Mouse (Mus musculus): ENCODE results near the gene Cd48. TPM values are rescaled to one million over a fixed set of nuclear protein-coding genes. Genes with fewer than 3 reads are reported as not detected.
"Not testable (repeated sequence)": the region's sequence is repeated elsewhere in the genome, so short reads cannot be mapped to it uniquely, and the experiment has no call there.

Cd48 gene
- polyA plus RNA-seq, 1 experiment from 2014 or later, result 0.98 TPM

DNA sequence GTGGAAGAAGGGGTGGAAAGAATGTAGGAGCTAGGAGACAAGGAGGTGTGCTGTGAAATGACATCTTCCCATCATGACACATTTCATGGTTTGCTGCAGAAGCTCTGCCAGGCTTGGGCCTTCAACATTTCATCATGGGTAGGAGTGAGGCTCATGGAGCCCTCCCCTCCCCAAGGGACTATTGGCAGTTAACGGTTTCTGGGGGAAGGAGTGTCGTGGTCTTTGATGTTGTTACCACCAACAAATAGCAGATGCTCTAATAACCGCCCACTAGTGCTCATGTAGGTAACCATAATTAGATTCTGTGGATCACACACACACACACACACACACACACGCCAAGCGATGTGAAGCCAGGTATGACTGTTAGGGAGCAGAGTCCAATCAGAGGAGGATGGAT lies 29.1 kb upstream of the Cd48 start, which contains the start of gene Slamf7:
Gene Slamf7 (minus strand): TSS at position 302 of the 400 bp plus-strand sequence.
- Histone ChIP-seq H3K4me3 (ENCODE audit: low read length) (no peak within 1 kb of the TSS), H3K9me3 (ENCODE audit: control insufficient read depth, low read length) (no peaks in the 10 kb centered on the region), H3K27me3 (replicated peaks; ENCODE audit: control insufficient read depth, insufficient read depth, low read length) (no peaks in the 10 kb centered on the region), H3K36me3 (ENCODE audit: control insufficient read depth, insufficient read depth, low read length) (no peaks in the 10 kb centered on the region), H3K9ac (ENCODE audit: low read depth, low read length) (no peak within 1 kb of the TSS), H3K4me1 (ENCODE audit: control insufficient read depth, insufficient read depth, low read depth, low read length) (no peaks in the 10 kb centered on the region), H3K27ac (ENCODE audit: low read depth, low read length) (no peak within 1 kb of the TSS), H3K4me2 (ENCODE audit: low read length) (no peak within 1 kb of the TSS)
- no peak for ATAC-seq
- 84% methylated on average over 5 of the region's 5 CpGs for WGBS

DNA sequence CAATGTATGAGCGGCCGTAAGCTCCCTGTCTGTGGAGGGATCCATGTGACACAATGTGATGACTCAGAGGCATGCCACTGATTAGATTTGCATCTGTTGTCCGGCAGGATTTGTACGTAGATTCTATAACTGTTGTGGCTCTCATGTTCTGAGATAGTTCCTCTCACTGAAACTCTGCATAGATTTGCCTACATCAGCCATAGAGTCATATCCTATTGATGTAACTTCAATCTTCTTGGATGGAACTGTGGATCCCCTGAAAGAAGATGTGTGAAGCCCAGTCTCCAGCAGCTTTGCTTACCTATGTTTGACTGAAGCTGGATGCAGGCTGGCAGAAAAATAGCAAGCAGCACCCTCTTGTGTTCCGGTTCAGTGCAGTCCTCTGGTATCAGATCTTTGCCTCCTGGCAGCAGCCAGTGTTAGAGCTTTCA lies 23.2 kb upstream of the Cd48 start:
- WGBS, result 80% methylated on average over 5 of the region's 5 CpGs
- H3K4me1 ChIP-seq (ENCODE audit: control insufficient read depth, insufficient read depth, low read depth, low read length), result no peaks in the 10 kb centered on the region
- no peak overlapping the region for H3K9ac ChIP-seq (ENCODE audit: low read depth, low read length)
- no peak overlapping the region for H3K4me3 ChIP-seq (ENCODE audit: low read length)
- H3K27me3 ChIP-seq (replicated peaks; ENCODE audit: control insufficient read depth, insufficient read depth, low read length), result no peaks in the 10 kb centered on the region
- no peak overlapping the region for H3K27ac ChIP-seq (ENCODE audit: low read depth, low read length)
- 0 out of 2 replicates have a peak, but pooled peaks have one; percentile 50 for ATAC-seq
- no peaks in the 10 kb centered on the region for H3K9me3 ChIP-seq (ENCODE audit: control insufficient read depth, low read length)
- H3K4me2 ChIP-seq (ENCODE audit: low read length), result no peak overlapping the region
- H3K36me3 ChIP-seq (ENCODE audit: control insufficient read depth, insufficient read depth, low read length), result no peaks in the 10 kb centered on the region

DNA sequence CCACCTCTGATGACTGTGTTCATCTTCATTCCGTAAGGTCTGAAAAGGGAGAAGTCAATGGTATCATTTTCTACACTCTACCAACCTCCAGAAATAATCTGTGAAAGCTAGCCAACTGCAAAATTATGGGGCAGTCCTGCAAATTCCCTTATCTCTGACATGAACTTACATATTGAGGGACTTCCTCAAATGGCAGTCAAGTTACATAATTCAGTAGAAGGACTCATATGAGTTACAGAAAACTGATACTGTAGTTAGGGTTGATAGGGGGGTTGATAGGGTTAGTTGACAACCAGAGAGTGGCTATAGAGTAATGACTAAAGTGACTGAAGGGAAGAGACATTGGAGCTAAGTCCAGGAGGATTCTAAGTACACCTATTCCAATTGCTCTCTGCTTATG lies 21.4 kb upstream of the Cd48 start:
- no peak for ATAC-seq
- H3K9ac ChIP-seq (ENCODE audit: low read depth, low read length), result no peak overlapping the region
- H3K27ac ChIP-seq (ENCODE audit: low read depth, low read length), result no peak overlapping the region
- WGBS, result 98% methylated on average over 1 of the region's 1 CpGs
- no peak overlapping the region for H3K4me3 ChIP-seq (ENCODE audit: low read length)
- H3K4me1 ChIP-seq (ENCODE audit: control insufficient read depth, insufficient read depth, low read depth, low read length), result no peaks in the 10 kb centered on the region
- no peaks in the 10 kb centered on the region for H3K9me3 ChIP-seq (ENCODE audit: control insufficient read depth, low read length)
- H3K27me3 ChIP-seq (replicated peaks; ENCODE audit: control insufficient read depth, insufficient read depth, low read length), result no peaks in the 10 kb centered on the region
- no peaks in the 10 kb centered on the region for H3K36me3 ChIP-seq (ENCODE audit: control insufficient read depth, insufficient read depth, low read length)
- H3K4me2 ChIP-seq (ENCODE audit: low read length), result no peak overlapping the region

DNA sequence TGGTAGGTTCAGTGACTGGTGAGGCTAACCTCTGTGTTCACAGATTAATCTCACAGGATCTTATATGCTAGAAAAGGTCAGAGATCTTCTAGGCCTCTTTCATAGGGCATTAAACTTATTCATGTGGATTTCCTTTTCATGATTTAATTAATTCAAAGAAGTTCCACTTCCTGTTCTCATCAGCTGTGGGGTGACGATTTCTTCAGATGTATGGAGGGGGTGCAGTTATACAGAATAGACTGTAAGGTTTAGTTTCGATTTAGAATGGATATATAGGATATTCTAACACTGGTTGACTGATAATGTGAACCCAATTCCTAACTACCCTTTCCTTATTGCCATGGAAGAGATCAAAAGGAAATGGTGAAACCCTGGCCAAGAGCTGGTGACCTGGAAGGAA lies 20.3 kb upstream of the Cd48 start:
- Histone ChIP-seq H3K9ac (ENCODE audit: low read depth, low read length) (no peak overlapping the region), H3K4me1 (ENCODE audit: control insufficient read depth, insufficient read depth, low read depth, low read length) (no peaks in the 10 kb centered on the region), H3K9me3 (ENCODE audit: control insufficient read depth, low read length) (no peaks in the 10 kb centered on the region), H3K4me2 (ENCODE audit: low read length) (no peak overlapping the region), H3K36me3 (ENCODE audit: control insufficient read depth, insufficient read depth, low read length) (no peaks in the 10 kb centered on the region), H3K27ac (ENCODE audit: low read depth, low read length) (no peak overlapping the region), H3K27me3 (replicated peaks; ENCODE audit: control insufficient read depth, insufficient read depth, low read length) (no peaks in the 10 kb centered on the region), H3K4me3 (ENCODE audit: low read length) (no peak overlapping the region)
- no peak for ATAC-seq
- WGBS, result 52% methylated on average over 2 of the region's 2 CpGs

DNA sequence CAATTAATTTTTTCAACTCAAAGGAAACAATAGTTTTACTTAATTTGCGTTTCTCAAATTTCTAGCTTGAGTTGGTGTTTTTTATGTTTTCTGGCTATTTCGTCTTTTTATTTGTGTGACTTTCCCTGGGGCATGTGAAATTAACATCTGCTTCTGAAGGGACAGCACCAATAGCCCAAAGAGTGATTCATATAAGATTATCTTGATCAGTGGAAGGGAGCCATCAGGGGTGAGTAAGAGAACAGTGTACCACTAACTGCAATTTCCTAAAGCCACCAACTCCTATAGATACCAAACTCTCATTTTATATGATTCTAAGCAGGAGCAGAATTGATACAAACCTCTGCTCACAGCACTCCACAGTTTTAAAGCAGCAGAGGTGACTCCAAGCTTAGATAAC lies 18.1 kb upstream of the Cd48 start:
- ATAC-seq, result no peak
- Histone ChIP-seq H3K36me3 (ENCODE audit: control insufficient read depth, insufficient read depth, low read length) (no peaks in the 10 kb centered on the region), H3K4me1 (ENCODE audit: control insufficient read depth, insufficient read depth, low read depth, low read length) (no peaks in the 10 kb centered on the region), H3K4me3 (ENCODE audit: low read length) (no peak overlapping the region), H3K27ac (ENCODE audit: low read depth, low read length) (no peak overlapping the region), H3K9me3 (ENCODE audit: control insufficient read depth, low read length) (no peaks in the 10 kb centered on the region), H3K9ac (ENCODE audit: low read depth, low read length) (no peak overlapping the region), H3K27me3 (replicated peaks; ENCODE audit: control insufficient read depth, insufficient read depth, low read length) (no peaks in the 10 kb centered on the region), H3K4me2 (ENCODE audit: low read length) (no peak overlapping the region)
- WGBS, result 85% methylated on average over 2 of the region's 2 CpGs

DNA sequence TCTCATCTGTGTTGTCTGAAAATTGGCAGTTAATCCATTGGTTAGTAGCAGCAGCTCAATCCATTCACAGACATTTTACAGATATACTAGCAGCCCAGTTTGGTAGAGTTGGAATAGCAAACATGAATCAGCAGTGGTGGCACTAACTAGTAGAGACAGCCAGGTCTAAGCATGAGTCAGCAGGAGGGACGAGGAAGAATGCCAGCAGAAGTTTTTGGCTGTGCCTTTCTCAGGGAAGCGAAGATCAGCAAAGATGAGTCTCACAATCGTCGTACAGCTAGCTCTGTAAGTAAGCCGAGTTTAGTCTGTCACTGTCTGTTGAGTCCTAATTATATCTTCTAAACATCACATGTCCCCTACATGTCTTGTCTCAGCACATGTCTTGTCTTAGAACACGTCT lies 15.5 kb upstream of the Cd48 start:
- Histone ChIP-seq H3K9me3 (ENCODE audit: control insufficient read depth, low read length) (no peaks in the 10 kb centered on the region), H3K4me1 (ENCODE audit: control insufficient read depth, insufficient read depth, low read depth, low read length) (no peaks in the 10 kb centered on the region), H3K36me3 (ENCODE audit: control insufficient read depth, insufficient read depth, low read length) (no peaks in the 10 kb centered on the region), H3K4me3 (ENCODE audit: low read length) (no peak overlapping the region), H3K27ac (ENCODE audit: low read depth, low read length) (no peak overlapping the region), H3K9ac (ENCODE audit: low read depth, low read length) (no peak overlapping the region), H3K4me2 (ENCODE audit: low read length) (no peak overlapping the region), H3K27me3 (replicated peaks; ENCODE audit: control insufficient read depth, insufficient read depth, low read length) (no peaks in the 10 kb centered on the region)
- 91% methylated on average over 6 of the region's 6 CpGs for WGBS
- ATAC-seq, result no peak

DNA sequence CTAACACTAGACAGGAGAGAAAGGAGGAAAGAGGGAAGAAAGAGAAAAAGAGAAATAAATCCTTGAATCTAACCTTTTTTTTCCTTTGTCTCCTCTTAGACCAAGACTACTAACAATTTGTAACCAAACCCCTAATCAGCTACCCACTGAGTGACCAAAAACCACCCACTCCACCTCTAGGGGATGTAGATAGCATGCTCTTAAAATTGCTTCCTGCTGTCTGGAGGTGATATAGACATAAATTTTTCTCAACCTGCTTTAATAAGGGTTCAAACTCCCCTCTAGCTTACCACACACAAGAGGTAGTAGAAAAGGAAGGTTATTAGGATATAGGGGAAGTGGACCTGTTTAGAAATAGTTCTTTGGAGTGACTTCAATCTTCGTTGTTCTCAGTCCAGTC lies 14.6 kb upstream of the Cd48 start:
- H3K4me3 ChIP-seq (ENCODE audit: low read length), result no peak overlapping the region
- no peak overlapping the region for H3K9ac ChIP-seq (ENCODE audit: low read depth, low read length)
- H3K27me3 ChIP-seq (replicated peaks; ENCODE audit: control insufficient read depth, insufficient read depth, low read length), result no peaks in the 10 kb centered on the region
- ATAC-seq, result no peak
- no peak overlapping the region for H3K4me2 ChIP-seq (ENCODE audit: low read length)
- no peaks in the 10 kb centered on the region for H3K9me3 ChIP-seq (ENCODE audit: control insufficient read depth, low read length)
- H3K27ac ChIP-seq (ENCODE audit: low read depth, low read length), result no peak overlapping the region
- H3K4me1 ChIP-seq (ENCODE audit: control insufficient read depth, insufficient read depth, low read depth, low read length), result no peaks in the 10 kb centered on the region
- H3K36me3 ChIP-seq (ENCODE audit: control insufficient read depth, insufficient read depth, low read length), result no peaks in the 10 kb centered on the region
- WGBS, result 84% methylated on average over 1 of the region's 1 CpGs

DNA sequence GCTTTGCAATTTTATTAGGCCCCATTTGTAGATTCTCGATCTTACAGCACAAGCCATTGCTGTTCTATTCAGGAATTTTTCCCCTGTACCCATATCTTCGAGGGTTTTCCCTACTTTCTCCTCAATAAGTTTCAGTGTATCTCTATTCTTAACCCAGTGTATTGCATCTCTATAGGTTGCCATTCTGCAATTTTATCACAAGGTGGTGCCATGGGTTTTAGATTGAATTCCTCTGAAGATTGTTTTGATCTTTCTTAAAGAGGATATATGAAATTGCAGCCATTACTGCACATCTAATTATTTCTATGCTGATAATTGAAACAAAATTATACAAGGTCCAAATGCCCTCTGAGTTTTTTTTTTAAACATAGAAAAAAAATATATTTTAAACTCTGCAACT lies 9.4 kb upstream of the Cd48 start:
- H3K27me3 ChIP-seq (replicated peaks; ENCODE audit: control insufficient read depth, insufficient read depth, low read length); H3K9me3 ChIP-seq (ENCODE audit: control insufficient read depth, low read length); H3K9ac ChIP-seq (ENCODE audit: low read depth, low read length); H3K4me2 ChIP-seq (ENCODE audit: low read length); H3K27ac ChIP-seq (ENCODE audit: low read depth, low read length); H3K36me3 ChIP-seq (ENCODE audit: control insufficient read depth, insufficient read depth, low read length); H3K4me3 ChIP-seq (ENCODE audit: low read length); ATAC-seq; H3K4me1 ChIP-seq (ENCODE audit: control insufficient read depth, insufficient read depth, low read depth, low read length): not testable (repeated sequence)
- WGBS, result 85% methylated on average over 2 of the region's 2 CpGs

DNA sequence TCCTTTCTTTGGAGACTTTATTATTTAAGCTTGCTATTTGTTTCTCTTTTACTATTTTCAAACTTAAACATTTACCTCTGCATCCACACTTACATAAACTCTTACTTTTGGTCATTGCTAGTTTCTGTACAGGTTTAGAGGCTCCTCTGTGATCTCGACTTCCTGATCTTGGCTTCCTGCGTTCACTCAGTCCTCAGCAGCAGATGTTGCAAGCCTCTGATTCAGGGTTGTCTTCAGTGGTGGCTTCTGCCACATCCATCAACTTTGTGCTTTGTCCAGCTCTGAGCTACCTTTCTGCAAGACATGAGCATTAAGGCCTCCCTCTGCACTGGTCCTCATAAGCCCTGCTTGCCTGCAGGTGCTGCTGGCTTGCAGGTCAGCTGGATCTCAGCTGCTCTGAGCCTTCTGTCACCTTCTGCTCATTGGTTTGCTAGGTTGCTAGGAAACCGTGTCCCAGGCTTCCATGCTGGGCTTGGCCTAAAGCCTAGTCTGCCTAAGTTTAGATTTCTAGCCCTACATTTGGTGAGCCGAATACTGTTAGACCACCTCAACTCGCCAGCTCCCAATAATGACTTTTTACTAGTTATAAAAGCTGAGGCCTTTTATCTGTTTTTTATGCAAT lies 8.8 kb upstream of the Cd48 start:
- Histone ChIP-seq H3K9me3 (ENCODE audit: control insufficient read depth, low read length) (no peaks in the 10 kb centered on the region), H3K4me1 (ENCODE audit: control insufficient read depth, insufficient read depth, low read depth, low read length) (no peaks in the 10 kb centered on the region), H3K9ac (ENCODE audit: low read depth, low read length) (no peak overlapping the region), H3K27me3 (replicated peaks; ENCODE audit: control insufficient read depth, insufficient read depth, low read length) (no peaks in the 10 kb centered on the region), H3K36me3 (ENCODE audit: control insufficient read depth, insufficient read depth, low read length) (no peaks in the 10 kb centered on the region), H3K4me3 (ENCODE audit: low read length) (no peak overlapping the region), H3K27ac (ENCODE audit: low read depth, low read length) (no peak overlapping the region), H3K4me2 (ENCODE audit: low read length) (no peak overlapping the region)
- whole genome bisulfite sequencing, result 57% methylated on average over 5 of the region's 5 CpGs
- peak; percentile 84 for ATAC-seq

DNA sequence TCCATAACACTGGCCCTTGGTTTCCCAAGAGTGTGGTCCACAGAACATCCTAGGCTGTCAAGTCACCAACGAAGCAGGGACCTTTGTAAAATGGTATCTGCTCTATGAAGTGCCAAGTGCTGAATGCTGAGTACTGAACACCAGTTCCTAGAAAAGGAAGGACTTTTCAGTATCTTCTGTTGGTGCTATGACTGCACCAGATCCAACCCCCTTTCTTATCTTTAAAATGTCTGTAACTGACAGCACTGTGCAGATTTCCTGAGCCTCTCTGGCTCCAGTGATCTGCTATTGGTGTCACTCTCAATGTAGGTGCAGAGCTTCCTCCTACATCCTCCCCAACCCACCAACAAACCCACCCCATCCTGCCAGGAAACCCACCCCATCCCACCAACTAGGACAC lies 7.3 kb upstream of the Cd48 start:
- WGBS, result 74% methylated on average over 1 of the region's 1 CpGs

More for the DNA sequence above, 7.3 kb upstream of the Cd48 start:
- H3K4me2 ChIP-seq (ENCODE audit: low read length), result no peak overlapping the region
- H3K9ac ChIP-seq (ENCODE audit: low read depth, low read length), result no peak overlapping the region
- H3K4me3 ChIP-seq (ENCODE audit: low read length), result no peak overlapping the region
- no peak overlapping the region for H3K27ac ChIP-seq (ENCODE audit: low read depth, low read length)
- no peaks in the 10 kb centered on the region for H3K36me3 ChIP-seq (ENCODE audit: control insufficient read depth, insufficient read depth, low read length)
- no peak for ATAC-seq
- no peaks in the 10 kb centered on the region for H3K4me1 ChIP-seq (ENCODE audit: control insufficient read depth, insufficient read depth, low read depth, low read length)
- no peaks in the 10 kb centered on the region for H3K27me3 ChIP-seq (replicated peaks; ENCODE audit: control insufficient read depth, insufficient read depth, low read length)
- no peaks in the 10 kb centered on the region for H3K9me3 ChIP-seq (ENCODE audit: control insufficient read depth, low read length)

All from hindbrain, embryonic 16.5 days (tissue).